Mouse (Mus musculus): ENCODE data around the gene Wdr34. TPM values are rescaled to one million over a fixed set of nuclear protein-coding genes. Genes with fewer than 3 reads are reported as not detected.

Wdr34 gene
- total RNA-seq (2021), result 10 to 100 TPM; 38.0 to 38.3 TPM
- long read RNA-seq, experiment 1, transcript Wdr34-201 (9 exons, 1,814 nt), result major isoform, 56 of 68 reads
- long read RNA-seq, experiment 1, partial matches to known transcripts, result 7 of 68 reads
- long read RNA-seq, experiment 1, other reads (novel, unspliced or antisense), result 5 of 68 reads
- long read RNA-seq, experiment 2, transcript Wdr34-201 (9 exons, 1,814 nt), result major isoform, 60 of 69 reads
- long read RNA-seq, experiment 2, partial matches to known transcripts, result 2 of 69 reads
- long read RNA-seq, experiment 2, other reads (novel, unspliced or antisense), result 7 of 69 reads

GRCm38 (mm10) chr2:30048699-30049388 lies at the start of gene Wdr34:
TSS of gene Wdr34 (minus strand) at chr2:30048881.
- peak; percentile 98 for DNase-seq (ENCODE audit: low spot score in 2 of 2)

- no peak for DNase-seq (ENCODE audit: low spot score in 2 of 2)
These were observed 47.3 kb upstream of the Wdr34 start for GRCm38 (mm10) chr2:30095882-30096527.

- DNase-seq (ENCODE audit: low spot score in 2 of 2), result peak in 1 of 2 experiments; percentile 32
These were observed 45.5 kb upstream of the Wdr34 start for GRCm38 (mm10) chr2:30094208-30094588.

GRCm38 (mm10) chr2:30093471-30094207 lies 45.0 kb upstream of the Wdr34 start, which contains the start of gene Zdhhc12:
TSS of gene Zdhhc12 (minus strand) at chr2:30093648.
- peak; percentile 91 to 94 for DNase-seq (ENCODE audit: low spot score in 2 of 2)

- DNase-seq (ENCODE audit: low spot score in 2 of 2), result no peak
These were observed 43.7 kb upstream of the Wdr34 start for GRCm38 (mm10) chr2:30092280-30092918.

- no peak for DNase-seq (ENCODE audit: low spot score in 2 of 2)
These were observed 42.8 kb upstream of the Wdr34 start for GRCm38 (mm10) chr2:30091521-30091920.

- DNase-seq (ENCODE audit: low spot score in 2 of 2), result no peak
These were observed 38.6 kb upstream of the Wdr34 start for GRCm38 (mm10) chr2:30087310-30087709.

GRCm38 (mm10) chr2:30084632-30085031 lies 36.0 kb upstream of the Wdr34 start:
- no peak for DNase-seq (ENCODE audit: low spot score in 2 of 2)

- no peak for DNase-seq (ENCODE audit: low spot score in 2 of 2)
These were observed 35.4 kb upstream of the Wdr34 start for GRCm38 (mm10) chr2:30084113-30084512.

- DNase-seq (ENCODE audit: low spot score in 2 of 2), result no peak
These were observed 31.6 kb upstream of the Wdr34 start for GRCm38 (mm10) chr2:30080181-30080800.

- DNase-seq (ENCODE audit: low spot score in 2 of 2), result no peak
These were observed 30.1 kb upstream of the Wdr34 start for GRCm38 (mm10) chr2:30078760-30079159.

- DNase-seq (ENCODE audit: low spot score in 2 of 2), result no peak
These were observed 29.6 kb upstream of the Wdr34 start for GRCm38 (mm10) chr2:30078349-30078712.

GRCm38 (mm10) chr2:30077502-30078348 lies 29.0 kb upstream of the Wdr34 start, which contains the start of gene Pkn3:
TSS of gene Pkn3 (plus strand) at chr2:30077684.
- peak; percentile 75 to 80 for DNase-seq (ENCODE audit: low spot score in 2 of 2)

- no peak for DNase-seq (ENCODE audit: low spot score in 2 of 2)
These were observed 28.3 kb upstream of the Wdr34 start for GRCm38 (mm10) chr2:30076959-30077358.

- no peak for DNase-seq (ENCODE audit: low spot score in 2 of 2)
These were observed 27.8 kb upstream of the Wdr34 start for GRCm38 (mm10) chr2:30076439-30076838.

- DNase-seq (ENCODE audit: low spot score in 2 of 2), result no peak
These were observed 26.9 kb upstream of the Wdr34 start for GRCm38 (mm10) chr2:30075625-30076024.

- no peak for DNase-seq (ENCODE audit: low spot score in 2 of 2)
These were observed 24.6 kb upstream of the Wdr34 start for GRCm38 (mm10) chr2:30073285-30073684.

GRCm38 (mm10) chr2:30072875-30073274 lies 24.2 kb upstream of the Wdr34 start:
- DNase-seq (ENCODE audit: low spot score in 2 of 2), result no peak

- no peak for DNase-seq (ENCODE audit: low spot score in 2 of 2)
These were observed 19.3 kb upstream of the Wdr34 start for GRCm38 (mm10) chr2:30067962-30068361.
